Mouse (Mus musculus) stomach, postnatal 0 days (tissue): ENCODE measurements around the gene Gtf2ird1.

ENCODE experiments used
- CTCF ChIP-seq: IDR thresholded peaks from 2 replicates; pipeline ENCODE4 v1.5.1; 2016; ENCODE audit warnings: antibody characterized with exemption, low read depth, mild to moderate bottlenecking, moderate library complexity
- EP300 ChIP-seq: optimal IDR thresholded peaks from 2 replicates; pipeline ENCODE3; 2016; ENCODE audit warnings: antibody characterized with exemption

DNA sequence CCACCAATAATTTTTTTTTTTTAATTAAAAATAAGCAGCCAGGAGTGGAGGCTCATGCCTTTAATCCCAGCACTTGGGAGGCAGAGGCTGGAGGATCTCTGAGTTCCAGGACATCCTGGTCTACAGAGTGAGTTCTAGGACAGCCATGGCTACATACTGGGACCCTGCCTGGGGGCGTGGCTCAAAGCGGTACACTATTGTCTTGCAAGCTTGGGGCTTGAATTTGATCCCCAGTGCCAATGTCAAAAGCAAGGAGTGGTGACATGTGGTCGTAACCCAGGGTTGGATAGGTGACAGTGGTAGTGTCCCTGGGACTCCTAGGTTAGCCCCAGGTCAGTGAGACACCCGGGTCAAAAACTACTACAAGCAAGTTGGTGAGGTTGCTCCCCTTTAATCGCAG is 114.8 kb downstream of the Gtf2ird1 start:
- TF ChIP-seq CTCF (no peak), EP300 (no peak)
